Mouse (Mus musculus): ENCODE results near the gene Thbd.

Gene Thbd

DNA sequence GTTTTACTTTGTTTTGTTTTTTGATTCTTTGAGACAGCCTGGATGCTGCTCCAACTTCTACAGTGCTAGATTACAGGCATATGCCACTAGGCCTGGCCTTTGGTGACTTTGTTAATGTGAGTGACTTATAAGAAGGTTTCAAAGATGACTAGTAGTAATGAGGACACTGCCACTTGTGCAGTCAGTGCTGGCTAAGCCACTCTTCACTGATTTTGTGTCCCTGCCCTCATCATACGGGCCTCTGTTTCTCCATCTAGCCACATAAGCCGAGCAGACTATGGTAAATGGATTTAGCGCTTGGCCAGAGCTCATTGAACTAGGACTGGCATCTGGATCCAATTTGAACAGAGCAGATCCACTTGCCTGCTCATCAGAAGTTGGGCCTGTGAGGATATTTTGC is 21.5 kb downstream of the Thbd start:
- DNase-seq, result no peak

DNA sequence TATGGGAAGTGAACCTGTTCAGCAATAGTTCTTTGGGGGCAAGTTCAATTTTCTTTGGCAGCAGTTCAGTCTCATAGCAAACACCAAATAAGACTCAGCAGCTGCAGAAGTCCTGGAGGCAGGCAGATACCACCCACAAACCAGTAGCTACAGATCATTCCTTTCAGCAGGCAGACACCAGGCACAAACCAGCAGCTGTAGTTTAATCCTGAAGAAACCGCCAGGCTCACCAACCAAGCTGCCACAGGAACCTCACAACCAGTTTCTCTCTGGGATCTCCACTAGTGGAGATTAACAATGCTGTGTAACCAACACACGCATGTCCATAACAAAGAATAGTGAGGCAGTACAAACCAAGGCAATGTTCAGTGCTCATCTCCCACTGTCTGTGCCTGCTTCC is 26.9 kb downstream of the Thbd start:
- no peak for DNase-seq

DNA sequence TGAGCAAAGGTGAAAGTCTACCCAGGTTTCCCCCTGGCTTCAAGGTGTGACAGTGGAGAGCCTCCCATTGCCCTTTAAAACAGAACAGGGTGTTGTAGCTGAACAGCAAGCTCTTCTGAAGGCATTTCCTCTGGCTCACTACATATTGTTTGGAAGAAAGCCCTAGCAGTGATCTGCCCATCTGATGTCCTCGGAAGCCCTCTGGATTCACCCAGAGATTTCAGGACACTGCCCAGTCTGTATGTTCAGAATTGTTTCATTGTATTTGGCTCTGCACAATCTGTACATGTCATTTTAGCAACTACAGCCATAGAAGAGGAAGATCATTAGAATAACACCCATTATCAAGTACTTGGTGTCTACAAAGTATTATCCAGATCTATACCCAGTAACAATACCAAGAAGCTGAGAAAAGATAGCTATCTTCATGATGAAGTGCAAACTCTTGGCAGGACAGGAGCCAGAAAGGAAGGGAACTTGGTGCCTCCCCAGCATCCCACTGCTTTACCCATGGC is 28.0 kb downstream of the Thbd start:
- no peak for DNase-seq

DNA sequence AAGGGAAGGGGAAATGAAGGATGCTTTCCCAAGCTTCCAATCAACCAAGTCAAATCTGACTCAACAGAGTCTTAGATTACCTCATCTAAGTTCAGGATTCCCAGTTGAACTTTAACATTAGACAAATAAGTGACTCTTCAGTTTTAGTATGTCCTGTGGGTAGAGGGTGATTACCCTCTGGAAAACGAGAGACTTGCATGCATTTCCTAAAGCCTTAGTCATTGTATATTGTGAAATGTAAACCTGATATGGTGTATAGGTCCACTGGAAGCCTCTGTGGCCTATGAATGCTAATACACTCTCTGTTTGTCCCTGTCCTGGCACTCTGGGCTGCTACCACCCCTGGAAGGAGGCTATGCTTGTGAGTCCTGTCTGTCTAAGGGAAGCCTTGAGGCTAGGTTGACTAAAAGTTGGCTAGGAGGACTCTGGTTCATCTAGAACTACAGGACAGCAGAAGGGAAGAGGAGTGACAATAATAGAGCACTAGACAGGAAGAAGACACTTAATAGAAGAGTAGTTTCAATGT is 29.1 kb downstream of the Thbd start:
- no peak for DNase-seq

DNA sequence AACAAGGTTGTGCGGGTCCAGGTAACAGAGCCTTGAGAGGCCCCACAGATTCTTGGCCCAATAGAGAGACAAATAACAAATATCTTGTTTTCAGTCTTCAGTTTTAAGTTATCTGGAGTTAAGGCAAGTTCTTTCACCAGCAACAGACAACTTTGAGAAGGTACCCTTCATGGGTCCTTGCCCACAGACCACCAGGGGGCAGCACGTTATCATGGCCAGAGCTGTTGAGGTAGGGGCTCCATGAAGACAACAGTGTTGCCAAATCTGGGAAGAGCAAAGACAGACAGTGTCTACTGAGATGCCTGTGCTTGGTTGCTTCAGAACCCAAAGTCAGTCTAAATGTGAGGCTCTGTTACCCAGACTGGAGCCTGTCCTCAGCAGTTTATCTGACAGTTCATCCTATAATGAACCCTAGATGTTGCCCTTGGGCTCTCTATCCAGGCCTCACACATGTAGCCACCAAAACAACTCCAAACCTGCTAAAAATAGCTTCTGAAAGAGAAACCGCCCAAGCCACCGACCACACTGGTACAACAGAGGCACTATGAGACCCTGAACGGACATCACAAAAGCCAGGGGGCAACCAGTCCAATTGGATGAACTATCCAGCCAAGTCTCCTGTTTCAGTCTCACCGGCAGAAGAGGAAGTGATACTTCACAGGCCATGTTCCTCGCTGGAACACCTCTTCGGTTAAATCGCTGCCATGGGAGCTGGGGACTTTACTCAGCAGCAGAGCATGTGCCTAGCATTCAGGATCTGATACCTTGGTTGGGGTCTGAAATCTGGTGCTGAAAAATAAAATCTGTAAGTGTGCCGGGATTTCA is 32.5 kb downstream of the Thbd start:
- DNase-seq, result peak; percentile 40

DNA sequence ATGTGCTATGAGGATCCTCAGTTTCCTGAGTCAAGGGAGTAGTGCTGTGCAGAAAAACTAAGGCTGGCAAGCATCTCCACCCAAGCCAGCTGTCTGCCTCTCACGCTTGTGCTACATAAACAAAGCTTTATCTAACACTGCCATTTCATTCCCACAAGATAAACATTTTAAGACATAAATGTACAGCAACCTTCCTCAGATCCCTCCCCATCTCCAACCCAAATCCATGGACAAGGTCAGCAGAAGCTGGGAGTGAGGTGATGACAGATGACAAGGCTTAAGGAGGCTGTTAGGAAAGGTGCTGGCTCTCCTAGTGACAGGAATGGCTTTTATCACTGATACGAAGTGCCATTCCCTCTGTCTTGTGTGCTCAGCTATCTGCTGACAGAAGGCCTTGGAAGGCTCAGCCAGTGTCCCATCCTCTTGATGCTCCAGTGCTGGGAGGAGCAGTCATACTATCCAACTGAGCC is 34.4 kb downstream of the Thbd start:
- DNase-seq, result no peak

DNA sequence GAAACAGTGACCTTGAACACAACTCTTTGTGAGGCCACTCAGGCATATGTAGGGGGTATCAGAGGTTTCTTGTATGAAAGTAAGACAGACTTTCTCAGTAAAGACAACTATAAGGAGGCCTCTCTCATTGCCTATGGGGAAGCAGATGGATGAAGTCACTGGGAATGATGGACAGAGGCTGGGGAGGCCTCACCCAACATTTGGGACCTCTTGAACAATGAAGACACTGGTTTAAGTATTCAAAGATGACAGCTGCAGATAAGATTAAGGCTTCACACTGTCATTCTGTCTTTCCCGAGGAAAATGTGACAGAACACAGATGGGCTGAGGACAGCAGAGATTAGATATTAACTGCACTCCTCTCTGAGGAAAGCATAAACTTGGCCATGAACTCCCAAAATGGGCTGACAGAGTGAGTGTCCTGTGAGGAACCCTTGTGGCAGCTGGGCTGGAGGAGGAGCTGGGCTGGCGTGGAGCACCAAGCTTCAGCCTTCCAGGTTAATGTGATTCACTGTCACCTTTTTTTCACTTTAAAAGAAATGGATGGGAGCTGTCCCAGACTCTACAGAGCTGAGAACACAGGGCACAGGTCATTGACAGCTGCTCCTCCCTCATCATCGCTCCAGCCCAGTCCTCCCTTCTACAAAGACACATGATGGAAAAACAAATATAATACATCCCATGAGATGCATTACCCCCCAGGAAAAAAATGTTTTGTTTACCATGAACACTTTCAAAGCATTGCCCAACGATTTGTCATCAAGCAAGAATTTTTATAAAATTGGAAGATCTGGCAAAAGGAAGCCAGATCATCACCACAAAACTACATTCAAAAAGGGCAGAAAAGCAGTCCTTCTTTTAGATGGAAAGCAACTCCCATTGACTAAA is 36.0 kb downstream of the Thbd start:
- DNase-seq, result no peak

DNA sequence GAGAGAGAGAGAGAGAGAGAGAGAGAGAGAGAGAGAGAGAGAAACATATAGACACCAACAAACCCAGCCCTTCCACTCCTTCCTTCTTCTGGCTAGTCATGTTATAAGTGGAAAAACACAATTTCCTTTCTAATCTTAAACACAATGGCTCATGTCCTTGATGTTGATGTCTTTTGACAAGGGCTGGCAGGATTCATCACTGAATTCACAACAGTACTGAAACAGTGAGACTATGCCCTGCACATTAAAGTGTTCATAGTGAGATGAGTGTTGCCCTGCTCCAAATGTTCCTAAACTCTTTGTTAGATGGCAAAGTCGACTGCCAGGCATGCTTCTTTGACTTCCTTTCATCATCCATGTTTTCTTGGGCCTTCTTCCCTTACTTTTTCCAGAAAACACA is 42.8 kb downstream of the Thbd start:
- no peak for DNase-seq

DNA sequence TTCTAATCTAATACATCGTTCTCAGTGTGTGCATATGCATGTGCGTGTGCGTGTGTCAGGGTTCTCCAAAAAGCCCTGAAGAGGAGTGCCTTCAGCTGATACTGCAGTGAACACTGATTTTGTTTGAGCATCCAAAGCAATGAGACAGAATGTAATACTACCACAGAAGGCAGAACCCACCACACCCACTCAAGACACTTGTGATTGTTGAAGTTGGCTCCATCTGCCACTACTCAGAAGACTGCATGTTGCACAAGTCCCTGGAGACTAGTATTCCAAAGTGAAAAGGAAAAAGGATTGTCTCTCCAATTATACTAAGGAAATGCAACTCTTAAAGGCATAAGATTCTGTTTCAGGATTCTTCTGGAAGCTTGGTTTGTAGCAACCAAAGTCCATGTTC is 43.5 kb downstream of the Thbd start:
- DNase-seq, result no peak

DNA sequence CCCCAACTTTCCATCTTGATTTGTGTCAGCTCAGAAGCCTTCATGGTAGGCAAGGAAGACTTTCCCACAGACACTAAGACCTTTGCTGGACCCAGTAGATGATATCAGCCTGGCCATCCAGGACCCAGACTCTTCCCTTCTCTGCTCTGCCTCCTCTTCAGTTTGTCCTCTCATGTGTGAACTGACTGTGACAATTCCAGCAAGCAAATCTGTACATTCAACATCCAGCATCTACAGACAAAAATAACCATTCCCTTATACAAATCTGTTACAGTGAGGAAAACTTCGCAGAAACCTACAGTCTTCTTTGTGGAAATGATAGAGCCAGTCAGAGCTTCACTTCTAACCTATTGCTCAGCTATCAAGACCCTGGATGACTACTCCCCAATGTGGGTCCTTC is 50.8 kb downstream of the Thbd start:
- DNase-seq, result no peak
